Mouse (Mus musculus) frontal cortex, postnatal 25 days (tissue): ENCODE data around the gene Ttc28.

Experiments
- DNase-seq, 2 experiments: peaks; one replicate each; pipeline ENCODE4 v3.0.0; 2022; ENCODE audit warnings: low spot score in 2 of 2

Ttc28 gene

GRCm38 (mm10) chr5:111131561-111131960 is 252.0 kb downstream of the Ttc28 start:
- no peak for DNase-seq

- DNase-seq, result no peak
These were observed 253.5 kb downstream of the Ttc28 start for GRCm38 (mm10) chr5:111133150-111133549.

GRCm38 (mm10) chr5:111133754-111134153 is 254.2 kb downstream of the Ttc28 start:
- DNase-seq, result no peak

- DNase-seq, result no peak
These were observed 257.7 kb downstream of the Ttc28 start for GRCm38 (mm10) chr5:111137283-111137682.

GRCm38 (mm10) chr5:111137742-111138141 is 258.1 kb downstream of the Ttc28 start:
- DNase-seq, result no peak

GRCm38 (mm10) chr5:111138239-111138833 is 258.7 kb downstream of the Ttc28 start:
- DNase-seq, result no peak

GRCm38 (mm10) chr5:111138927-111139565 is 259.4 kb downstream of the Ttc28 start:
- DNase-seq, result no peak

- DNase-seq, result no peak
These were observed 260.0 kb downstream of the Ttc28 start for GRCm38 (mm10) chr5:111139622-111140021.

GRCm38 (mm10) chr5:111141139-111141885 is 261.7 kb downstream of the Ttc28 start:
- no peak for DNase-seq

GRCm38 (mm10) chr5:111142837-111143236 is 263.2 kb downstream of the Ttc28 start:
- DNase-seq, result no peak

GRCm38 (mm10) chr5:111144411-111144810 is 264.8 kb downstream of the Ttc28 start:
- DNase-seq, result no peak

GRCm38 (mm10) chr5:111150581-111150980 is 271.0 kb downstream of the Ttc28 start:
- DNase-seq, result peak in 1 of 2 experiments; percentile 21

GRCm38 (mm10) chr5:111151882-111152759 is 272.5 kb downstream of the Ttc28 start:
- DNase-seq, result no peak

- no peak for DNase-seq
These were observed 275.0 kb downstream of the Ttc28 start for GRCm38 (mm10) chr5:111154586-111154985.

GRCm38 (mm10) chr5:111155271-111155670 is 275.7 kb downstream of the Ttc28 start:
- DNase-seq, result no peak

- DNase-seq, result no peak
These were observed 276.3 kb downstream of the Ttc28 start for GRCm38 (mm10) chr5:111155928-111156327.

- DNase-seq, result no peak
These were observed 278.7 kb downstream of the Ttc28 start for GRCm38 (mm10) chr5:111158266-111158665.

- no peak for DNase-seq
These were observed 280.2 kb downstream of the Ttc28 start for GRCm38 (mm10) chr5:111159628-111160321.

- no peak for DNase-seq
These were observed 281.7 kb downstream of the Ttc28 start for GRCm38 (mm10) chr5:111161146-111161930.

GRCm38 (mm10) chr5:111162857-111163256 is 283.3 kb downstream of the Ttc28 start:
- no peak for DNase-seq
